Mouse (Mus musculus): ENCODE measurements around the gene Lamc3. TPM values are rescaled to one million over a fixed set of nuclear protein-coding genes. Genes with fewer than 3 reads are reported as not detected.

The Lamc3 gene
- total RNA-seq (2021) = under 1 TPM; 0.64 to 0.68 TPM

- DNase-seq (ENCODE audit: low spot score) = no peak
- intact Hi-C loops (cut with DNase I) = no loop called here
Measured at GRCm38 (mm10) chr2:31887030-31887429, at the start of gene Lamc3. Gene Lamc3, plus strand, starts transcription at chr2:31887291.

DNA sequence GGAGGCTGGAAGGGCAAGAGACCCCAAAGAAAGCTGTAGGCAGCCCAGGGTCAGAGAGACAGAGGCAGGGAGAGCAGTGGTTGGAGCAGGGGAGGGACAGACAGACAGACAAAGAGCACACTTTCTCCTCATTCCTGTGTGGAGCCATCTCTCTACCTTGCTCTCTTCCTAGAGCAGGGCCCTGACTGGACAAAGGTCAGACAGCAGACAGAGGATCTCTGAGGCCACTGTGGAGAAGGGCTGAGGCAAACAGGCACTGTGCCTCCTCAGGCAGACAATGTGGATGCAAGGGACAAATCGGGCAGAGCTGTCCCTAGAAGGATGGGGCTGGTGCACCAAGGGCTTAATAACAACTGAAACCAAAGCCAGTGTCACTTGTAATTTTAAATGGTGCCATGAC is 48.2 kb upstream of the Lamc3 start:
- intact Hi-C loops (cut with DNase I) = no loop called here
- DNase-seq (ENCODE audit: low spot score) = no peak

GRCm38 (mm10) chr2:31844729-31845136 is 42.4 kb upstream of the Lamc3 start:
- DNase-seq (ENCODE audit: low spot score) = no peak
- intact Hi-C loops (cut with DNase I) = loop anchor here (5.0 kb wide), 1 partner anchor 157 kb away; the partner anchor contains the start of gene Abl1

DNA sequence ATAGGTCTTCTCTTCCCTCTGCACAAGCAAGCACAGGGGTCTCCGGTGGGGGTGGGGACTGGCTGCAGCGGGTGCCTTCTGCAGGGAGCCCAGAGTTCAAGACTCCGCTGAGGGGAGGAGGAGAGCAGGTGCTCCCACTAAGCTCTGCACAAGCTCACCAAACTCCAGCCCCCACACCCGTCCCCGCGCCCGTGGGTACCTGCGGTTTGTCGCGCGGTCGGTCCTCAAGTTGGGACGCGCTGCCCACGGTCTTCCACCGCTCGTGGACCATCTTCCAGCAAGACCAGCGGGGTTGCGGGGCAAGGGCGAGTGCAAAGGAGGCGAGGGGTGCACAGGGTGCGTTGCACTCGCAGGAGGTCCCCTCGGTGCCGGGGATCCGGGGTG is 41.6 kb upstream of the Lamc3 start:
- intact Hi-C loops (cut with DNase I) = loop anchor here (5.0 kb wide), 1 partner anchor 158 kb away; the partner anchor contains the start of gene Abl1
- DNase-seq (ENCODE audit: low spot score) = no peak

GRCm38 (mm10) chr2:31845896-31846691 is 41.0 kb upstream of the Lamc3 start, which contains the start of gene Fibcd1:
Gene Fibcd1, minus strand, starts transcription at chr2:31846005.
- no peak for DNase-seq (ENCODE audit: low spot score)
- intact Hi-C loops (cut with DNase I) = loop anchor here (5.0 kb wide), 1 partner anchor 159 kb away; the partner anchor contains the start of gene Abl1

GRCm38 (mm10) chr2:31846692-31847660 is 40.1 kb upstream of the Lamc3 start:
- DNase-seq (ENCODE audit: low spot score) = no peak
- intact Hi-C loops (cut with DNase I) = loop anchor here (5.0 kb wide), 1 partner anchor 160 kb away; the partner anchor contains the start of gene Abl1

GRCm38 (mm10) chr2:31847908-31848307 is 39.2 kb upstream of the Lamc3 start:
- no peak for DNase-seq (ENCODE audit: low spot score)
- intact Hi-C loops (cut with DNase I) = loop anchor here (5.0 kb wide), 1 partner anchor 161 kb away; the partner anchor contains the start of gene Abl1

DNA sequence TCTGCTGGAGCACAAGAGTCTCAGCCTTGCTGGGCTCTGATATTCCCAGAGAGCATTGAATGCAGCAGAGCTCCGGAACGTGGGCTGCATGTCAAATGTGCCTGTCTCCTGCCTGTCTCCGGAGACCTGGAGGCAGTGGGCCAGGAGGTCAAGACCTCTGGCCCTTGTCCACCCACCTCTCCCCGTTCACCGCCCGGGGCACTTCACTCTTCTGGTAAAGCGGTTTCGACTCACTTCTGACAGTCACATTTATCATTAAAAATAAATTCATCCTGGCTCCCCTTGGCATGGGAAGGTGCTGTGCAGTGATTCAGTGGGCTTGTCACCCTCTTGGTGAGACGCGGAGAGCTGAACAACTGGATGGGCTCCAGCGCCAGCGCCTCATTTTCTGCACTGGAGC is 37.0 kb upstream of the Lamc3 start:
- intact Hi-C loops (cut with DNase I) = no loop called here
- no peak for DNase-seq (ENCODE audit: low spot score)

- no peak for DNase-seq (ENCODE audit: low spot score)
- intact Hi-C loops (cut with DNase I) = no loop called here
Measured at GRCm38 (mm10) chr2:31855991-31856390, 31.1 kb upstream of the Lamc3 start.

DNA sequence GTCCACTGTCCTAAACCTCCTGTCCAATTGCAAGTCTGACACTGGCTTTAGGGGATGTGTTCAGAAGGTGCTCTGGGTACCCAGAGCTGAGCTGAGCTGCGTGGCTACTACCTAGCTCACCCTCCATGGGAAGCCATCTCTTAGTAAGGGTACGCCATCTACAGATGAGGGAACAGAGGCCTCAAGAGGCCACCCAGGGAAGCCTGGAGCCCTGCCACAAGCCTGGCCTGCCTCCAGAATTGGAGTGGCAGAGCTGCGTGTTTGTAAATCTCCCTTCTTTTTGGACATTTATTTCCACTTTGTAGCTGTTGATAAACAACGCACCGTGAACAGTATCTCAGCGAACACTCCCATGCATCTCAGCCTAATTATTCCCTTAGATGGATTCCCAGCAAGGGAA is 29.9 kb upstream of the Lamc3 start:
- intact Hi-C loops (cut with DNase I) = no loop called here

DNA sequence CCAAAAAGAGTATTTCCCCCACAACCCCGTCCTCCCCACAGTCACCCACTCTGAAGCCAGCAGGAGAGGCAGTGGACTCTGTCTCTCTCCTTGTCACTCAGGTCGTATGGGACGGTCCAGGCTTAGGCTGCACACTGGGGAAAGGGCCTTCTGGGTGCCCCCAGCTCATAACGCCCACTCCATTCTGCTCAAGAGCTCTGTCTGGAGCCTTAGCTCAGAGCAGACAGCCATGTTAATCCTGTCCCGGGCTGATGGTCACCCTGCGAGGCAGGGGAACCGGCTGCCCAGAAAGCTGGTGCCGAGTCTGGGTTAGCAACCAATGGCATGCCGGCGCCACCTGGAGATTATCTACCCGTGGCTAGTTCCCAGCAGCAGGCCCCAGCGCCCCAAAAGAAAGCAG is 28.6 kb upstream of the Lamc3 start:
- DNase-seq (ENCODE audit: low spot score) = no peak
- intact Hi-C loops (cut with DNase I) = no loop called here

More for the DNA sequence above, 29.9 kb upstream of the Lamc3 start:
- DNase-seq (ENCODE audit: low spot score) = no peak

- intact Hi-C loops (cut with DNase I) = no loop called here
- no peak for DNase-seq (ENCODE audit: low spot score)
Measured at GRCm38 (mm10) chr2:31862919-31863318, 24.2 kb upstream of the Lamc3 start.

GRCm38 (mm10) chr2:31863766-31864165 is 23.3 kb upstream of the Lamc3 start:
- no peak for DNase-seq (ENCODE audit: low spot score)
- intact Hi-C loops (cut with DNase I) = no loop called here

DNA sequence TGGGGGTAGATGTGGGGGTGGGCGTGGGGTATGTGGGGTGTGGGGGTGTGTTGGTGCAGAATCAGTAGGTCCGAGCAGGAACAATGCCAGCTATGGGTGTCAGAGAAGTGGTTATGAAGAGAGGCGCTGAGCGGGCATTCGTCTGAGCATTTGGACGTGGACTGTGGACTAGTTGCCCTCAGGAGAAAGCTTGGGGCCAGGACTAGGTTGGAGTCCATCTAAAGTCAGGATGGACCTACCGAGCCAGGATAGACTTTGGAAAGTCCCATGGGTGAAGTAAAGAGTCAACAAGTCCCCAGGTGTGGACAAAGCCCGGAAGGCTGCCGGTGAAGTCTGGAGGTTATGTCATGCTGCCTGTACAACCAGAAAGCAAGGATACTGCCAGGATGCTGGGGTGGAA is 22.2 kb upstream of the Lamc3 start:
- no peak for DNase-seq (ENCODE audit: low spot score)
- intact Hi-C loops (cut with DNase I) = no loop called here

- intact Hi-C loops (cut with DNase I) = no loop called here
- DNase-seq (ENCODE audit: low spot score) = no peak
Measured at GRCm38 (mm10) chr2:31865322-31865721, 21.8 kb upstream of the Lamc3 start.

DNA sequence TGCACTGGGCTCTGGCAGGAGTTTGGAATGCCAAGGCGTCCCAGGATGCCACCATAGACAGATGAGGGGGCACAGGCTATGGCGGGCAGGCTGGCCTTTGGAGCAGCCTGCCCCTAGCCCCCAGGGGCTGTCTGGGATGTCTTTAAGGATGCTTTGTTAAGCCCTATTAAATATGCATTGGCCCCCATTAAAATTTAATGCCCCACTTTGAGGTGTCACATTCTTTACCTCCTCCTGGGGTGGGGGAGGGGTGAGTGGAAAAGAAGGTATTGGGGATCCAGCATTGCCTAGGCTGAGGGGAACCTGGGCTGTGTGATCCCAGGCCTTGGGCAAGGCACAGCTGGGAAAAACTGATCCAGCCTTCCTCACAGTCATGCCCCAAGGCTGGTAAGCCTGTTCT is 21.3 kb upstream of the Lamc3 start:
- intact Hi-C loops (cut with DNase I) = no loop called here
- DNase-seq (ENCODE audit: low spot score) = no peak

GRCm38 (mm10) chr2:31867773-31868537 is 19.1 kb upstream of the Lamc3 start:
- intact Hi-C loops (cut with DNase I) = no loop called here

GRCm38 (mm10) chr2:31868538-31869164 is 18.4 kb upstream of the Lamc3 start:
- intact Hi-C loops (cut with DNase I) = no loop called here
- no peak for DNase-seq (ENCODE audit: low spot score)

More at GRCm38 (mm10) chr2:31867773-31868537, 19.1 kb upstream of the Lamc3 start:
- DNase-seq (ENCODE audit: low spot score) = no peak

DNA sequence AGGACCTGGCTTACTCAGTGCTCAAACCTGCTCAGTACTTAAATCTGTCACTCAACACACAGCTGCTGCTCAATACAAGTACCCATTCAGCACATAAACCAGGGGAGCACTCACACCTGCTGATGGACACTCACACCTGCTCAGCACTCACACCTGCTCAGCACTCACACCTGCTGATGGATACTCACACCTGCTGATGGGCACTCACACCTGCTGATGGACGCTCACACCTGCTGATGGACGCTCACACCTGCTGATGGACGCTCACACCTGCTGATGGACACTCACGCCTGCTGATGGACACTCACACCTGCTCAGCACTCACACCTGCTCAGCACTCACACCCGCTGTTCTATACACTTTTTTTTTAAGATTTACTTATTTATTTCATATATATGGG is 17.4 kb upstream of the Lamc3 start:
- intact Hi-C loops (cut with DNase I) = no loop called here
- no peak for DNase-seq (ENCODE audit: low spot score)
